Mouse (Mus musculus): ENCODE data around the gene Lonrf2.
A peak's percentile ranks its signal among the peaks of the same experiment; 100 is the strongest.

Lonrf2 gene

GRCm38 (mm10) chr1:38775713-38776112 lies 60.8 kb downstream of the Lonrf2 start:
- DNase-seq (ENCODE audit: extremely low read depth, insufficient read length, low spot score), result no peak

DNA sequence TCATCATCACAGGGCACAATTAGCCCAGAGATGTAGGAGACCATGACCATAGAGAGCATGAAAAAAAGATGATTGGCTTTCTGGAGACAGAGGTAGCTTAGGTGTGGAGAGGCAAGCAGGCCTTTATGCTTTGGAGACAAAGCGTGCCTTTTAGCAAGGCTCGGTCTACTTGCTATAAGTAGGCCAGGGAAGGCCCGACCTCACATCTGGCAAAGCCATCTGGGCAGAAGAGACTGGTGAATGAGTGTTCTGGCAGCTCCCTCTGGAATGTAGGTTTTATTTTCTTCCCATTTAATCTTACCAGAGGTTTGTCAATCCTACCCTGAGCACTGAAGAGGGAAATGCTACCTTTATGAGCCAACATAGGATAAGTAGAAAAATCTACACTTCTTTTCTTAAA lies 65.8 kb downstream of the Lonrf2 start:
- no peak for DNase-seq (ENCODE audit: extremely low read depth, insufficient read length, low spot score)

GRCm38 (mm10) chr1:38769920-38770319 lies 66.6 kb downstream of the Lonrf2 start:
- DNase-seq (ENCODE audit: extremely low read depth, insufficient read length, low spot score), result no peak

DNA sequence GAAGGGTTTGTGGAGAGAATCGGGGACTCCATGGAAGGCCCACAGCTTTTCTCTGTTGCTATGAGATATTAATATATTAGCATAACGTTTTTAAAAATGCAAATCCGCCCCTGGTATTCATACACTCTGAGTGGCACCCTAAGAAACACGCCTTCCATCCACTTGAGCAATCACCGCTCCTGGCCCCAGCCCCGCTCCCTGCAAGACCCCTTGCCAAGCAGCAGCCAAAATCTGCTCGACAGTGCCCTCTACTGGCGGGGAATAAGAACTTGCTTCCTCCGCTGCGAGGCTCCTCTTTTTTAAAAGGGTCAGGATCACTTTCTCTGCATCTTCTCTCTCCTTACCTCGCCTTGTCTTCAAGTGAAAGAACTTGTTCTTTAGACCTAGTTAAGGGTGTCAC lies 68.7 kb downstream of the Lonrf2 start:
- DNase-seq (ENCODE audit: extremely low read depth, insufficient read length, low spot score), result peak; percentile 29

DNA sequence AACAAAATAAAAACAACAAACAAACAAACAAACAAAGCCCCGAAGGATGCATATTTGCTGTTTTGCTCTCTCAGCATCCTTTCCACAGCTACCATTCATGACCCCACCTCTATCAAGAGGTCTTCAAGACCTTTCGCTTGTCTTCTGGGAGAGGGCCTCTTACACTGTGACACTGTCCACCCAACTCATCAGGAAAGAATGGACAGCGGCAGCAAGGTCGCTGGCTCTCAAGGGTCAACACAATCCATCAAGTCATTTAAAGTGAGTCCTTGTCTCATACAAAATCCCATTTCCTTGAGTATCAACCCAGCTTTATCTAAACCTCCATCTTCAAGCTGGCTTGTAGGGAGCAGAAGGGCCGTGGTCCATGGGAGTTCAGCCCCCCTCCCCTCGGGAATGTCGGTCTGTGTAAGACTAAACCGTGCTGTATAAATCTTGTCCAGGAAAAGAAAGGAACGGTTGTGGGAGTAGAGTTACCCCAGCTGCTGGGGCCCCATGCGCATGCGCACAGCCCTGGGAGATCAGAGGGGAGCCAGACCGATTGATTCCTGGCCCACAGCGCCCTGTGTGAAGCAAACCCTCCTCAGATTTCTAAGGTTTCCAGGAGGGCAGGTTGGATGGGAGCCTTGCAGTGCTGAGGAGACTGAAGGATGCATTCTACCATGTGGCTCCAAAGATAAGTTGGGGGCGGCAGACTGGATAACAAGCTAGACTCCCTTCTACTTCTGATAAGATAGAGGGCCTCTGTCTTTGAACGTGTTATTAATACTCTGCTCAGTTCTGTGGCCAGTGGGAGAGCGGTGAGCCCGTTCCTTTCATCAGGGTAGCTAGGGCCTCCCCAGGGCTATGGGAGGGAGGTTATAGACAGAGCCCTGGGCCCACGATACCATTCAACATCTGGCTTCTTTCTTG lies 69.6 kb downstream of the Lonrf2 start:
- no peak for DNase-seq (ENCODE audit: extremely low read depth, insufficient read length, low spot score)

DNA sequence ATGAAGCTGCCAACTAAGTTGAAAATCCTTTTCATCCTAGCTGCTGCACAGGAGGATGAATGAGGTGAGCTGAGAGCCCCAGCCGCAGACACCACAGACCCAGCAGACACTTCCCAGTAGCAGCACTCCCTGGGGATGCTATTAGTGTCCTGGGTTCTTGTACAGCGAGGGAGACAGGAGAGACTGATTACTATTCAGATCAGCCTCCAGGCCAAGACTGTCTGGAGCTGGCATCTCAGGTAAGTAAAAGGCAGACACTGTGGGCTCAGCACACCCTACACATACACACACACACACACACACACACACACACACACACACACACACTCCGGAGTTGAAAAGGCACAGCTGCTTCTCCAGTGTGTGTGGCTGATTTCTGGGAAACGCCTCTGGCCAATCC lies 70.3 kb downstream of the Lonrf2 start:
- DNase-seq (ENCODE audit: extremely low read depth, insufficient read length, low spot score), result no peak

GRCm38 (mm10) chr1:38763960-38764613 lies 72.4 kb downstream of the Lonrf2 start:
- no peak for DNase-seq (ENCODE audit: extremely low read depth, insufficient read length, low spot score)

GRCm38 (mm10) chr1:38760424-38760823 lies 76.1 kb downstream of the Lonrf2 start:
- no peak for DNase-seq (ENCODE audit: extremely low read depth, insufficient read length, low spot score)

DNA sequence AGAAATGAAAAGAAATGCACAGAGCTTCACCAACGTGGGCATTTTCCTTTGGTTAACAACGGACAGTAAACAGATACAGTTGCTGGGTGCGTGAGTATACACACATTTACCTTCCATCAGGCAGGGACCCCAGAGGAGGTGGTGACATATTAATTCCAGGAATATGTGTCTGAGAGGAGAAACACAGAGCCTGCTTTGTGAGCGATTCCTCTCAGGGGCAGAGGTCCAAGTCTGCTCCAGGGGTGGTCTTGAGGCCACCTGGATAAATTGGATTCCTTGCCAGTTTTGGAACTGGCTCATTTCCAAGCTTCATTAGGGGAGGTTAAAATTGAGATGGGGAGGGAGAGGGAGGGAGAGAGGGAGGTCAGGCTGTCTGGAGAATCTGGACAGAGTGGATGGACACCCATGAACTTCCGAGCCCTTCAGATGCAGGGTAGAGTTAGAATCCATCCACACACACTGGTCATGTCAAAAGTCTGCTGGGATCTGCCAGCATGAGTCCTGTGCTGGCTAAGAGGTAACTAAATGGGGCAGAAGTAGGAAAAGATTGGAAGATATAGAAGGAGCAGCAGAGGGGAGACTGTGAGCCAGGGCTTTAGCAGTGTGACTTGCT lies 78.6 kb downstream of the Lonrf2 start:
- DNase-seq (ENCODE audit: extremely low read depth, insufficient read length, low spot score), result no peak

DNA sequence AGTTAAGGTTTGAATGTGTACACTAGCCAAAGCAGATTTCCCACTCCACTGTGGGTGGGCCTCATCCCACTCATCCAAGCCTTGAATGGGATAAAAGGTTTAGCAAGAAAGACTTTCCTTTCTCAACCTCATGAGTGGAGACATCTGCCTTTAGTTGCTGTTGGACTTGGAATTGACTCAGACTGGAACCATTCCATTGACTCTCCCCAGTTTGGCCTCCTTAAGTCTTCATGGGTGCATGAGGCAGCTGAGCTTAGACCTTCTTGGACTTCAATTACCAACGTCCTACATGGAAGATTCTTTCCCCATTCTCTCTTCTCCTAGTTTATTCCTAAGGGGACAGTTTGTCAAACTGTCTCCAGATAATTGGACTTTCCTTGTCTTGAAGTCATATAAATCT lies 92.6 kb downstream of the Lonrf2 start:
- DNase-seq (ENCODE audit: extremely low read depth, insufficient read length, low spot score), result no peak

All from 3134 (cell line).